Mouse (Mus musculus): ENCODE results near the gene Zfp90.

GRCm38 (mm10) chr8:106440146-106440545 is 25.0 kb downstream of the Zfp90 start:
- TF ChIP-seq TAL1 (IDR thresholded peaks at IDR 0.05; ENCODE audit: low read length) (no peak), GATA1 (IDR thresholded peaks at IDR 0.05; ENCODE audit: low read length) (no peak)
